Mouse (Mus musculus): Measurements from ENCODE around the gene Foxj1.

Foxj1 gene

DNA sequence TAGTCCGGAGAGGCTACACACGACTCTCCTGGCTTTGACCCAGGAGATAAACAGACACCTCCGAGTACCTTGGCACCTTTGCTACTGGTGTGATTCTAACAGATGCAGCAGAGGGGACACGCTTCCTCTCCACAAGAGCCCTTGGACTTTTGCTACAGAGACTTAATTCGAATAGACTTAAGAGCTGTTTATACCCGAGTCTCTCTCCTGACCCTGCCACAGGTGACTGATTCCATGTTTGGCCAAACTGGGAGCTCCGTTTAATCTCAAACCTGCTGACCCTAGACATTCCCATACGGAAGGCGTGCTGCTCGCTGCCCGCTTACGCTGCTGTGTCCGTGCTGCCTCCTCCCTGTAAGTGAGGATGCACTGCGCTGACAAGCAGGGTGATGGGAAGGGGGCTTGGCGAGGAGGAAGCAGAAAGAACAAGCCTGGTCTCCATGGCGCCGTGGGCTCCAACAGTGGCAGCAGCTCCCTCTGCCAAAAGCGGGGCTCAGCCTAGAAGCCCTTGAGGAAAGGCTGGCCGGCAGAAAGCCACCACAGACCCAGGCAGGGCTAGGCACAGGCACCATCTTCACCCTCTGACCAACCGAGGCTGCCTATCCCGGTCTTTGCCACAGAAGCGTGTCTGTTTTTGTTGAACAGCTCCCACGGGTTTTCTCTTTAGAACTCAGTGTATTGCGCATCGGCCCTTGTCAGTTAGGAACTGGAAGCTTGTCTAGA is 7.0 kb upstream of the Foxj1 start:
- no peak for DNase-seq (ENCODE audit: low spot score in 2 of 2)

DNA sequence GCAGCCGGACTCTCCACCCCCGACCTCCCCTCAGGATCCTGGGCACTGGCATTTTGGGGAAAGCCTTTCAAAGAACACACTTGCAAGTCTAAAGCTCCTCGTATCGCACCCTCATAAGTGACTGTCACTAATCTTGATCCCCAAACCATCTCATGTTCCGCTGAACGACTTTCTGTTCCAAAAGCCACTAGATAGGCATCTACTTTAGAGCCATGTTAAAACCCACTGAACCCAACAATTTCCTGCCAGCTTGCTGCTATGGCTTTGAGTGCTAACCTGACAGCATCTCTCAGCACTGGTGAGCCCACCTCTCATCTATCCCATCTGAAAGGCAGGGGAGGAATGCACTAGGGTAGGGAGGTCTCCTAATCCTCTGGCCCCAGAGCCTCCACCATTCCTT is 2.3 kb upstream of the Foxj1 start:
- no peak for DNase-seq (ENCODE audit: low spot score in 2 of 2)

DNA sequence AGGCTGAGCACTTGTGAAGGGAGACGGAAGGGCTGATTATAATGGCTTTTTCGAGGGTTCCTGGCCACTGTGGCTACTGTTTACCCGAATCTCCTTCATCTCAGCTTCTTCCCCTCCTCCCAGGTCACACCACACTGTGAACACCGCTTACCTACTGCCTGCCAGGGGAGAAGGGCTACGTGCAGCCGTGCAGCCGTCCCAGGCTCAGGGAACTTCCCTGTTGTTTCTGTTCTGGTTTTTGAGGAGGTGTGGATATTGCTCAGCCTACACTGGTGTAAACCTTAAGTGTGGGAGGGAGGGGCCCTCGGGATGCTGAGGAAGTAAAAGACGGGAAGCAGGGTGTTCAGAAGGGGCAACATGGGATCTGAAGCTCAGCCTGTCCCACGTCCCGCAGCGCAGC is 1.8 kb upstream of the Foxj1 start:
- DNase-seq (ENCODE audit: low spot score in 2 of 2) = no peak

DNA sequence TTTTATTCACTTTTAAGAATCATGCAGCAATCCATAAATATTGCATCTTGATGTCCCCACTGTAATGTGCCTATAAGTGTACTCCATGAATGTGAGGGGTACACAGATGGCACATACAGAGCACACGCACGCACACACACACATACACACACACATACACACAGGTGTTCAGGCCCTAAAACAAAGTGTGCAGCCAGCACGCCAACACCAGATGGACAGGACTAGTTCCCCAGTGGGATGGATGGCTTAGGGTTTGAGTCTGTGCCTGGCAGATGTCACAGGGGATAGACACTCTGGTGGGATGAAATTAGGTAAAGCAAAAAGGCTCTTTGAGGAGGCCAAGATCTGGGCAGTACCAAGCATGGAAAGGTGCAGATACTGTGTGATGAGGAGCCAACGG is 1.2 kb upstream of the Foxj1 start:
- DNase-seq (ENCODE audit: low spot score in 2 of 2) = no peak

DNA sequence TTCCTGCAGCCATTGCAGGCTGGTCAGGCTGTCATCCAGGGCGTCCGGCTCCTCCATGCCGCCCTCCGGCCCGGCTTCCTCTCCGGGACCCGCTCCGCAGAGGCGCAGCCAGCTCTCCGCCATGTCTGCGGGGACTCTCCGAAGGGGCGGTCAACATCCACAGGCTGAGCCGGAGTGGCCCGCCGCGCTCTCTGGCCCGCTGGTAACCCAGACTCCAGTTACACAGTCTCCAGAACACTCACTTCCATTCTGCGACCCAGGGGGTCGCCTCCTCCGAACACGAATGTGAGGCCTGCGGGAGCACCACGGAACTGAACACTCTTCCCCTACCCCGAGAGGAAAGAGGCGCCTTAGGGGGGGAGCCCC is 799 bp downstream of the Foxj1 start:
- DNase-seq (ENCODE audit: low spot score in 2 of 2) = no peak

DNA sequence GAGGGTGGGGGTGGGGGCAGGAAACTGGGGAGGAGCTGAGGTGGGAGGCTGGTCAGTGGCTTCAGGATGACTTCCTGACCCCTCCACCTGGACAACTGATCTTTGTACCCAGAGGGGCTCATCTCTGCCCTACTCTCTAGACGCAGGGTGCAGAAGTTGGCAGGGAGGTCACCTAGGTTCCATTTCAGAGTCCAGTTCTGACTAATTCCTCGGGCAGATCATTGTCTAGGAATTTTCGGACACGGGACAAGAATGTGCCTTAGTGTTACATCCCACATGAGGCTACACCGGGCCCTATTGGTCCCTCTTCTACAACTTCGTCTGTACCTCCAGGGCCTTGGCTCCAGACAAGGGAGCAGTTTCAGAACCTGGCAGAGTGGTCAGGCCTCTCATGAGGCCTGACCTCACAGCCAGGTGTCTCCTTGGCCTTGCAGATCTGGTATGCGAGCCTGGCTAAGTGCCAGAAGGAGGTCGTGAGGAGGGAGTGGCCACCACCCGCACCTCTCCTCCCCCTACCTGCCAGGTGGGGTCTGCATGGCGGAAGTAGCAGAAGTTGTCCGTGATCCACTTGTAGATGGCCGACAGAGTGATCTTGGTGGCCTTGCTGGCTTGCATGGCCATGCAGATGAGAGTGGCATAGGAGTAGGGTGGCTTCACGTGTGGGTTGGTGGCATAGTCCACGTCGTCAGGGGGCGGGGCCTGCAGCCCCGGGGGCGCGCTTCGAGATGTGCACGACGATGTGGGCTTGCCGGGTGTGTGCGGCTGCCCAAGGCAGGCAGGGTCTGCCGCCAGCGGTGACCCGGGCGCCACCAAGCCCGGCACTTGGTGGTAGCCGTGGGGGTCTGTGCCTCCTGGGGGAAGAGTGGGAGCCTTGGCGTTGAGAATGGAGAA is 1.4 kb downstream of the Foxj1 start:
- DNase-seq (ENCODE audit: low spot score in 2 of 2) = no peak

DNA sequence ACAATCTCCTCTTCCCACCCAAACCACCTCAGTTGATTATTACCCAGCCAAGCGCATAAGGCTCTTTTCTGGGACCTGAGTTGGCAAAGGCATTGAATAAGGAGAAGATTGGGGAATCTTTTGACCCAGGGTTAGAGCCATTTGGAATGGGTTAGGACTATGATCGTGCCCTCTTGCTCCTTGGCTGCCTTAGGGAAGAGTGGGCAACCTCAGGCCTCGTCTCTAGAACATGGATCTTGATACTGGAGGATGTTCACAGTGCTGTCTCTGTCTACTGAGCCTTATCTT is 2.3 kb downstream of the Foxj1 start:
- DNase-seq (ENCODE audit: low spot score in 2 of 2) = no peak

DNA sequence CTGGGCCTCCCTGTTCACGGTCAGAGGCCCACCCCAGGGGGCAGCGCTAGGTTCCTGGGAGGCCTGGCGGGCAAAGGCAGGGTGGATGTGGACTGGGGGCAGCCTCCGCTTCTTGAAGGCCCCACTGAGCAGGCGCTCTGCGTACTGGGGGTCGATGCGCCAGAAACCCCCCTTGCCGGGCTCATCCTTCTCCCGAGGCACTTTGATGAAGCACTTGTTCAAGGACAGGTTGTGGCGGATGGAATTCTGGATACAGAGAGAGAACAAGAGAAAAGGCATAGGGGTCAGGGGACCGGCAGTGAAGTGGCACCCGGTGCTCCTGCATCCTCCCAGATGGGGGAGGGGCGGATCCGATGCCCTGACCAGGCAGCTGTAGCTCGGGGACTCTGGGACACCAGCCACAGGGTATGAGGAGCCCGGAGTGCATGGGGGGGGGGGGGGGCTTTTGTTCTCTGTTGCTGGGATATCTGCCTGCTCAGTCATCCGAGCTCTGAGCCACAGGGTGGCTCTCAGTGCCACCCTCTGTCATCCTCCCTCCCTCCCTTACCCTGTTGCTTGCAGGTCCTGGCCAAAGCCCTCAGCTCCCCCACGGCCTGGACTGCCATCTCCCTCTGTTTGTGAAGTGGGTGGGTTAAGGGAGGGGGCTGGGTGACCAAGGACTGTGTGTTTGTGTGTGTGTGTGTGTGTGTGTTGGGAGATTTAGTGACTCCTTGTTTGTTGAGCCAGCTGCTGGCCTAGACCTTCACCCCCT is 2.8 kb downstream of the Foxj1 start:
- DNase-seq (ENCODE audit: low spot score in 2 of 2) = no peak

DNA sequence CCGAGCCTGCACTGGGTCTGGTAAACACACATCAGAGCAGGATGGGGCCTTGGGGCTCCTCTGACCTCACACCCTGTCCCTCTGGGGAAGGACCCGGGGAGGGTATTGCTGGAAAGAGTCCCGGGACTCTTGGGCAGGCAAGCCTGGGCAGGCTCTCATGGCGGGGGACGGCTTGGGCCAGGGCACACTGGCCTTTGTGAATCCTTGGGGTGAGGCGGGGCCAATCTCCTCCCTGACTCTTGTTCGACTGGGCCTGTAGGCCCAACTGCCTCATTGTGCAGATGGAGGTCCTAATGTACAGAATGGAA is 5.0 kb downstream of the Foxj1 start:
- no peak for DNase-seq (ENCODE audit: low spot score in 2 of 2)

DNA sequence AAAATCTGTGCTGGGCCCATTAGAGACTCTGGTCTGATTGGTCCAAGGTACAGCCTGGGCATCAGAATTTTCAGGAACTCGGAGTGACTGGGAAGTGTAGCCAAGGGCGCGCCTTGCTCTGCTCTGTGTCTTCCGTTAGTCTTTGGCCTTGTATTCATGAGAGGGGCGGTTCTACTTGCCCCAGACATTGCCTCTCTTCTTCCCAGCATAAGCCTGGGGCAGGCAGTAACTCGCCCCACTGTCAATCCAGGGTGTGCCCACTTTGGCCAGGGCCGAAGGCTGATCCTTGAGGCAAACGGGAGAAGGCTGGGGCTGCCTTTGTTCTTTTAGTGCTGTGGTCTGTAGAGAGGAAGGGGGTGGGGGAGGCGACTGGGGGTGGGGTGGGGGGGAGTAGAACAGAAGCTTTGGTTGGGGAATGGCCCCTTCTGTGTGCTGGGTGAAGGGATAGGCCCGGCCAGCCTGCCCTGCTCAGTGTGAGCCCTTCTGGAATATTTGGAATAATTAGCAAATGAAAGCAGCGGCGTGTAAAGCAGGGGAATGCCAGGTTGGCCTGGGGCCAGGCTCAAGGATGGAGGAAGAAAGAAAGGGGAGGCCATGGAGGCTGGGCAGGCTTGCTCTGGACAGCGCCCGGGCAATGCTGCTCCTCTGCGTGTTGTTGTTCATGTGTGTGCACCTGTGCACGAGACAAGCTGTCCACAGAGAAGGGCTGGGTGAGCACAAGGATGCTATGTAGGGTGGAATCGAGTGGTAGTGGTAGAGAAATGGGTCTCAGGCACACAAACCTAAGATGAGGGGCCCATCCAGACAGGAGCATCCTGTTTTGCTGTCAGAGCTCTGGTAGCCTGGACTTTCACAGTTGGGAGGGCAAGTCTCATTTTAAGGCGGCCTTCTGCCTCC is 5.6 kb downstream of the Foxj1 start:
- no peak for DNase-seq (ENCODE audit: low spot score in 2 of 2)

DNA sequence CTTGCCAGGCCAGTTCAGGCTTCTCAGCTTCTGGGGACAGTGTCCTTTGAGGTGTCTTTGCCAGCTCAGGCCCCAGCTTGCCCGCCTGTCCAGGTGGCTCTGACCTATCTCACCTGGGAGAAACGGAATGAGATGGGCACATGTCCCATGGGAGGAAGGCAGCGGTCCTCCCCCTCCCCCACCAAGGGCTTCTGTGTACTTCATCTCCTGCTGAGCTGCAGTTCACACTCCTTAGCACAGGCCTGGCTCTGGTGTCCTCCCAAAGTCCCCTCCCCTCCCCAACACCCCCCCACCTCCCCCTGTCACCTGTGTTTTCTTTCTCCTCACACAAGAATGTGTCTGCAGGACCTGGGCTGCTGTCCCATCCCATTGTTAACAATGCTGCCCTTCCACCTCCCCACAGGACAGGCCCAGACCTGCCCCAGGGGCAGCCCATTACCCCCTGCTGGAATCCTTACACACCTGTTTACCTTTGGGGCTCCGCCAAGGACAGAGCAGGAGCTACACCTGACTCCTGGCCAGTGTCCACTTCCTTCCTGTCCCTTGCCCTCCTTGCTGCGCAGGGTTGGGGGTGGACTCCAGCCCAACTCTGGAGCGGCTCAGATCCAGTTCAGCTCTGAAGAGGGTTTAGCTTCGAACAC is 8.1 kb downstream of the Foxj1 start:
- DNase-seq (ENCODE audit: low spot score in 2 of 2) = no peak

DNA sequence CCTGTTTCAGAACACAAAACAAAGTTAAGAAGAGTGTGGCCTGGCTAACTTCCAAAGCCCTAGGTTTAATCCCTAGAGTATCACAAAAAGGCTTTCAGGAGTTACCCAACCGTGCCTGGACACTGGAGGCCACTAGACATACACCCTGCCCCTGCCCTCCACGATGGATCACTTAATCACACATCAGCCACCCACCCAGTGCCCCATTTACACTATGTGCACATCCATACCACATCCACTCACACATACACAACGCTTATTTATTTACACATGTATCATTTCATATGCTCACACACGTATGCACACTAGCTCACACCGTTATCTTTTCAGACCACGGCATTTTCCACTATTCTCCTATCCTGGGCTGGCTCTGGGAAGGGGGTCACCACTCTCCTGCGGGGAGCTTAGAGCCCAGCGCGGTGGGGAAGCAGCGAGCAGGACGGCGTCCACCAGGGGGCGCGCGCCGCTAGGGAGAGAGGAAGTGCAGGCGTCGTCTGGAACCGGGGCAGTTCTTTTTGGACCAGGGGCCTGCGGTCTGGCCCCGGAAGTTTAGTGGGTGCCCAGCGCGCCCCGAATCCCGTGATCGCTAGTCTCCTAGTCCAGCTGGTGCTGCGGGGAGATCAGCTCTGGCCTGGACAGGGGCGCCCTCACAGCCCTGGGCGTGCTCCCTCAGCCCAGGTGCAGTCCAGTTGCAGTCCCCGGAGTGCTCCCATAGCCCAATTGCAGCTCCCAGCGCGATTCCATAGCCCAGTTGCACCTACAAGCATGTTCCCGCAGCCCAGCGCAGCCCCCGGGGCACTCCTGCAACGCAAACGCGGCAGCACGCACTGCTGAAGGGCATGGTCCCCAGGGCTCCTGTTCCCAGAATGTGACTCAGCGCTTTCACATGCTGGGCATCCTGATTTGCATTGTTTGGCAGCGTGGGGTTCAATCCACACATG is 16.2 kb downstream of the Foxj1 start:
- peak; percentile 67 to 96 for DNase-seq (ENCODE audit: low spot score in 2 of 2)

DNA sequence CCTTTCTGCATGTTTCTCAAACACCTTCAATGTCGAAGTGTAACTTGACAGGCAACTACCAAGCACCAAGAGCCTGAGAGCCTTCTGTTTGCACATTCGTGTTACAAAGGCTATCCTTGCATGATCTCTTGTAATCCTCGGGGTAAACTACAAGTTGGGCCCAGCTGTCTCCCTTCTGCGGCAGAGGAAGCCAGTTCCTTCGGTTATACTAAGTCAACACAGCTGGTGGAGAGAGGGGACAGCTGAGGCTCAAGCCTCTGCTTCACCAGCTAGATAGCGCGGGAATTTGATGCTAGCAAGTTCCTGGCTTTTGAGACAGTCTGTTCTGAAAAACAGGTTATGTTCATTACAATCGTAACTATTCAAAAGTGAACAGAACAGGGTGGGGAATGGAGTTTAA is 22.8 kb downstream of the Foxj1 start:
- no peak for DNase-seq (ENCODE audit: low spot score in 2 of 2)

DNA sequence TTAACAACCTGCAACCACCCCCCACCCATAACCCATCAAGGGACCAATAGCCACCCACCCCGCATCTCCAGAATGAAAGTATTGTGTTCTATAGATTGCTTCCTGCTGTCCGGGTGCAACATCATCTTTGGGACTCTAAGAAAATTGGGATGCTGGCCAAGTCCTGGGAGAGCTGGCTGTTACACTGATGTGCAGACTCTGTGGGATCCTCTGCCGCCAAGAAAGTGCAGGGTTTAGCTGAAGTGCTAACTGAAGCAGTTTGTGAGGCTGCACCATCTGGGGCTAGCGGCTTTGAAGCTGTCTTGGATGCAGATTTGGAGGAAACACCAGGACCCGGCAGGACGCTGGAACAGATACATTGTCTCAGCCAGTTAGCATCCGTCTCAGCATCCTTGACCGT is 24.0 kb downstream of the Foxj1 start:
- no peak for DNase-seq (ENCODE audit: low spot score in 2 of 2)

DNA sequence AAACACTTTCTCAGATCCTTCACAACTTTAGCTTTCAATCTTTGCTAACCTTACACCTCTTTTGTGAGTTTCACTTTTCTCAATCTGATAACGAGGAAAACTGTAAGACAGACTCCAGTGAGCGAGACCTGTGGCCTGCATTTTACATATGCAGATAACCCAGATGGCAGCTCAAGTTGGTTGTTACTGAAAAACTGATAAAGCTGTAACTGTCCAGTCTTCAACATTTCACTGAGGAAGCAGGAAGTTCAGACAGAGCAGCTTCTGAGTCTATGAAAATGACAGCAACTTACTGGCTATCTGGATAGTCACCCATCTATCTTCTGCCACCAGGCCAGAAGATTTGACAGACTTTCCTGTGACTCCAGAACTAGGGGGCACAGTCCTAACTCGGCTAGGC is 25.6 kb downstream of the Foxj1 start:
- DNase-seq (ENCODE audit: low spot score in 2 of 2) = no peak

DNA sequence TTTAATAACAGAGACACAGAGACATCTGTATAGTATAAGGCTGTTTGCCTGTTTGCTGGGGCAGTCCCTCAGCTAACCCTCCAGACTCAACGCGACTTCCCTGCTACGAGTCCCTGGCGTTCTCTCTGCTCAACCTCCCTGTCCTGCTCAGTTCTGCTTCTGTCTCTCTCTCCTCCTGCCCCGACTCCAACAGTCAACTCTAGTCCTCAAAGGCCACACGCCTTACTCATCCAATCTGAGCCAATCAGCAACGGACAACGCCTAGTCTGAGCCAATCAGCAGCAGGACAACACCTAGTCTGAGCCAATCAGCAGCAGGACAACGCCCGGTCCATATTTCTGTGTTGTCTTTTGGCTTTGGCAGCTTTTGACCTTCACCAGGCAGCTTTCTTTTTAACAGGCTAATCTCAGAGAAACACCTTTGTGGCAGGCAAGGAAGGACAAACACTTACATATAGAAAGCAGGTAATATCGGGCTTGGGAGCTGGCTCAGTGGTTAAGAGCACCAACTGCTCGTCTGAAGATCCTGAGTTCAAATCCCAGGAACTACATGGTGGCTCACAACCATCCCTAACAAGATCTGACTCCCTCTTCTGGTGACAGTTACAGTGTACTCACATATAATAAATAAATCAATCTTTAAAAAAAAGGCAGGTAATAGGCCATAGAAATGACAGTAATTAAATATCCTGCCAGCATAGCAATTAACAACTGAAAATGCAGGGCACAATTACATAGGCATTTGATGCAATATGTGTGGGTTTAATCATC is 27.3 kb downstream of the Foxj1 start:
- no peak for DNase-seq (ENCODE audit: low spot score in 2 of 2)

DNA sequence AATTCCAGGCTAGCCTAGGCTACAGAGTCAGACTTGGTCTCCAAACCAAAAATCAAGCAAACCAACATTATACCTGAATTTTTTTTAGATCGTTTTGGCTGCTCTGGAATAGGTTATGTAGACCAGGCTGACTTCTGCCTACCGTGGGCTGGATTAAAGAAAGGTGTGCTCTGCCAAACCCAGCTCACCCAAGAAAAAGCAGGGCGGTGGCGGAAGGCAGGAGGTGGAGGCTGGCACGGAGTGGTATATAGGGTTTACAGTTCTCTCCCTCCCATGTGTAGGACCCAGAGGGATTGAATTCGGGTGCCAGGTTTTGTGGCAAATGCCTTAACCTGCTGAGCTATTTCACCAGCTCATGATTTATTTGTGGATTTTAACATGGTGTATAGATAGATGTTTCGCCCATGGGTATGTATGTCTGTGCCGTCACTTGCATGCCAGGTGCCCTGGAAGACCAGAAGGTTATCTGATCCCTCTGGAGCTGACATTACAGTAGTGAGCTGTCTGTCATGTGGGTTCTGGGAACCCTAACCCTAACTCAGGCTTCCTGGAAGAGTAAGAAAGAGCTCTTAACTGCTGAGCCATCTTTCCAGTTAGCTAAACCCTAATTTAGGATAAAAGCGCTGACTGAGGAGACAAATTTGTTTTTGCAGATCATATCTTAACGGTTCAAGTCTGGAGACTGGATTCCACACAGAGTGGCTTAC is 28.0 kb downstream of the Foxj1 start, which contains the start of gene Exoc7:
Gene Exoc7, minus strand, starts transcription at position 215 of the 707 bp plus-strand sequence.
- no peak for DNase-seq (ENCODE audit: low spot score in 2 of 2)

DNA sequence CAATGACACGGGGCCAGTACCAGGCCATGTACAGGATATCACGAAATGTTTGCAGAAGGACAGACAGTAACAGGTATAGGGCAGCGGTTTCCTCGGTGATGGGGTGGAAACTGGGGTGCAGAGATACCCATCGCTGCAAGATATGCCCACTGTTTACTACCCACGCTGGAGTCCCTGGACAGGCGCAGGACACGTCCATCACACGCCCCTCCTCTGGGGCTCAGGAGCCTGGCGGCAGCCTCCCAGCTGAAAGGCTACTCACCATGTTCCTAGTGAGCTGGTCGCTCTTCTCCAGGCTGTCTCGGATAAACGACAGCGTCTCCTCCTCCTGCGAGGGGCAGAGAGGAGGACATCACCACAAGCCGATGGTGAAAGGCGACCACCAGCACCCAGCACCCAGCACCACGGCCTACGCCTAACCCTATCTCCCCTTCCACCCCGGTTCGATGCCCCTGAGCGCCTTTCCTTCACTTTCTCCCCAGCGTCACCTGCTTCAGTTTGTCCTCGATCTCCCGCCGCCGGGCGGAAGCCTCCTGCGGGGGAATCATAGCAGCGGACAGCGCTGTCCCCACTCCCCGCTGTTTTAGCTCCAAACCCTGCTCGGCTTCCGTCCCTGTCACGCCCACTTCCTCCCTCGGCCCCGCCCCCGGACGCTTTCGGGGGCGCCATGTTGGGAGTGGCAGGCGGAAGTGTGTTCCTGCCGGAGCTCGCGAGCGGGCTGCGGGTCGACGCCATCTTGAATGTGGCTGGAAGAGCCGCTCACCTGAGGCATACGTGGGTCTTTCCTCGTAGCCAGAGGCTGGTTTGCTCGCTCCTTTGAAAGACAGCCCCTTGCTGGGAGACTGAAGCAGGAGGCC is 28.8 kb downstream of the Foxj1 start:
- DNase-seq (ENCODE audit: low spot score in 2 of 2) = peak; percentile 93 to 95
